Mouse (Mus musculus) heart, postnatal 0 days (tissue): ENCODE measurements at regions not wholly inside any gene's neighbourhood (a gene's known extent, or its start where the extent isn't known, plus 50 kb on each side); places are given as distances from the start of the nearest gene placed in this dataset.

Experiments
- ATAC-seq: fragments of 200-750 bp; cut with Nextera tagmentation; 2 replicates; pipeline ENCODE4 v1.8.0; 2017; ENCODE audit warnings: low read depth, moderate number of reproducible peaks, moderate library complexity; ENCODE audit not compliant: insufficient read depth
- DNase-seq: peaks from one replicate; pipeline ENCODE4 v3.0.0-alpha.2; 2016; ENCODE audit warnings: low spot score
- H3K27ac ChIP-seq: fragments of 300-500 bp; sonication (generic); 2 replicates; pipeline ENCODE4 v1.5.1; 2014; ENCODE audit warnings: low read depth, mild to moderate bottlenecking
- H3K27me3 ChIP-seq: fragments of 300-500 bp; sonication (generic); 2 replicates; pipeline ENCODE4 v1.6.1; 2014; ENCODE audit warnings: low read length, mixed read lengths; ENCODE audit not compliant: control insufficient read depth, insufficient read depth
- H3K36me3 ChIP-seq: fragments of 300-500 bp; sonication (generic); replicated peaks from 2 replicates; pipeline ENCODE4 v1.6.1; 2014; ENCODE audit warnings: low read length, mixed read lengths; ENCODE audit not compliant: control insufficient read depth, insufficient read depth
- H3K4me1 ChIP-seq: fragments of 300-500 bp; sonication (generic); 2 replicates; pipeline ENCODE4 v1.6.1; 2014; ENCODE audit warnings: antibody characterized with exemption; ENCODE audit not compliant: control insufficient read depth, insufficient read depth
- H3K4me2 ChIP-seq: fragments of 300-500 bp; sonication (generic); 2 replicates; pipeline ENCODE4 v1.6.1; 2014; ENCODE audit warnings: low read depth, mild to moderate bottlenecking, low read length, moderate library complexity
- H3K4me3 ChIP-seq: fragments of 300-500 bp; sonication (generic); 2 replicates; pipeline ENCODE4 v1.5.1; 2014; ENCODE audit warnings: low read depth, low read length
- H3K9ac ChIP-seq: fragments of 300-500 bp; sonication (generic); replicated peaks from 2 replicates; pipeline ENCODE4 v1.6.1; 2014; ENCODE audit warnings: low read depth, low read length, mixed read lengths
- H3K9me3 ChIP-seq: fragments of 300-500 bp; sonication (generic); replicated peaks from 2 replicates; pipeline ENCODE4 v1.6.1; 2016; ENCODE audit warnings: low read length; ENCODE audit not compliant: control insufficient read depth
- CTCF ChIP-seq: IDR thresholded peaks from 2 replicates; pipeline ENCODE4 v1.5.1; 2016; ENCODE audit warnings: antibody characterized with exemption, control low read depth, low read depth
- EP300 ChIP-seq: IDR thresholded peaks from 2 replicates; pipeline ENCODE4 v1.6.1; 2016; ENCODE audit warnings: antibody characterized with exemption, low read depth
- WGBS: fragments of 180-500 bp; shearing (Covaris S2); extraction: QIAGEN DNeasy Blood & Tissue Kit; methylation state at CpG from one replicate; pipeline ENCODE4 v1.1.7; 2014; 5-methylcytosine and 5-hydroxymethylcytosine counted together

GRCm38 (mm10) chr4:124443613-124444108, 166.9 kb downstream of the 3100002H09Rik start:
- no peak overlapping the region for H3K27ac ChIP-seq
- no peak for ATAC-seq
- WGBS: 6% methylated on average over 8 of the region's 10 CpGs

DNA sequence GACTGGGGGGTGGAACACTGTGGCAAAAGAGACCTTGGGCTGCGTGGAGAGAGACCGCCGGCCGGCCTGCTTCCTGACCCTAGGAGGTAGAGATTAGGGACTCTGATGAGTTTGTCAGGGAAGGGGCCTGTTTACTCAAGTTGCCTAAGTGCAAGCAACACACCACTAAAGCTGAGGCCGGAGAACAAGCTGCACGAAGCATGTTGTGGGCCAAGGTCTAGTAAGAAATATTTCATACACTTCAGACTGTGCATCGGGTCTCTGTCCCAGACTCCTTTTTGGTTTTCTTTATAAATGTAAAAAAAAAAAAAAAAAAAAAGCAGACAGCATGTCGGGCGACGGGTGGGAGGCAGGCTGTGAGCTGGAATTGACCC, 167.5 kb downstream of the 3100002H09Rik start:
- H3K9me3 ChIP-seq: no peaks in the 10 kb centered on the region
- H3K9ac ChIP-seq: no peak overlapping the region
- no peaks in the 10 kb centered on the region for H3K4me1 ChIP-seq
- no peak overlapping the region for H3K4me3 ChIP-seq
- 25% methylated on average over 10 of the region's 10 CpGs for WGBS
- H3K27ac ChIP-seq: no peak overlapping the region
- H3K4me2 ChIP-seq: no peak overlapping the region
- H3K27me3 ChIP-seq: peaks cover 39% of the 10 kb centered on the region
- ATAC-seq: no peak
- no peaks in the 10 kb centered on the region for H3K36me3 ChIP-seq
- no peak for TF ChIP-seq EP300
- TF ChIP-seq CTCF: no peak
- no peak for DNase-seq

More at GRCm38 (mm10) chr4:124443613-124444108, 166.9 kb downstream of the 3100002H09Rik start:
- TF ChIP-seq CTCF (no peak), EP300 (no peak)
- H3K36me3 ChIP-seq: no peaks in the 10 kb centered on the region
- no peak overlapping the region for H3K9ac ChIP-seq
- no peak overlapping the region for H3K4me3 ChIP-seq
- H3K27me3 ChIP-seq: peaks cover 39% of the 10 kb centered on the region
- no peaks in the 10 kb centered on the region for H3K4me1 ChIP-seq
- DNase-seq: no peak
- no peaks in the 10 kb centered on the region for H3K9me3 ChIP-seq
- H3K4me2 ChIP-seq: no peak overlapping the region

DNA sequence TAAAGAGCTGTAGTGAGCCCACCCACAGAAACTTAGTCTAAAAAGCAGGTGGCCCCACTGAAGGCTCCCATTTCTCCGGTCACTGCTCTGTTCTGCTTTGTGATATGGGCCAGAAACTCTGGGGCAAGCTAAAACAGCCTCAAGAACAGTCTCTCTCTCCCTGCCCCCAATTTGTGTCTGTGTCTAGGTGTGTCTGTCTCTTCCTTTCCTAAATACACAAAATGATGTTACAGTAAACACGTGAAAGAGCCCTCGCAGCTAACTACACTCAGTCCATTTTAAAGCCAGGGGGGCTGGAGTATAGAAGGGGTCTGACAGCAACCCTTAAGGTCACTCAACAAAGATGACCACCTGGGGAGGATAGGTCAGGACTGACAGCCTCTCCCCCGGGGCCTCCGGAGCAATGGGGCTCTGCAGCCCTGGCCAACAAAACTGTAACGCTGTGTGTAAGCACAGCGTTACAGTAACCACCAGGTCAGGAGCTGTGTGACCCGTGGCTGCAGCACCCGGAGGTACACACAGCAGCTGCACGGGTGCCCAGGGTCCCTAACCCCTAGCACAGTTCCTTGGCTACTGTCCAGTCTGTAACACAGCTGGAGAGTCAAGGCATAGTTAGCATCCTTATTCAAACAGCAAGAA, 168.0 kb downstream of the 3100002H09Rik start:
- ATAC-seq (no peak), DNase-seq (no peak)
- H3K4me1 ChIP-seq: no peaks in the 10 kb centered on the region
- H3K9ac ChIP-seq: no peak overlapping the region
- H3K4me3 ChIP-seq: no peak overlapping the region
- 20% methylated on average over 10 of the region's 10 CpGs for WGBS
- H3K9me3 ChIP-seq: no peaks in the 10 kb centered on the region
- TF ChIP-seq CTCF: no peak
- TF ChIP-seq EP300: no peak
- H3K4me2 ChIP-seq: no peak overlapping the region
- H3K27me3 ChIP-seq: peaks cover 39% of the 10 kb centered on the region
- H3K36me3 ChIP-seq: no peaks in the 10 kb centered on the region
- H3K27ac ChIP-seq: no peak overlapping the region

DNA sequence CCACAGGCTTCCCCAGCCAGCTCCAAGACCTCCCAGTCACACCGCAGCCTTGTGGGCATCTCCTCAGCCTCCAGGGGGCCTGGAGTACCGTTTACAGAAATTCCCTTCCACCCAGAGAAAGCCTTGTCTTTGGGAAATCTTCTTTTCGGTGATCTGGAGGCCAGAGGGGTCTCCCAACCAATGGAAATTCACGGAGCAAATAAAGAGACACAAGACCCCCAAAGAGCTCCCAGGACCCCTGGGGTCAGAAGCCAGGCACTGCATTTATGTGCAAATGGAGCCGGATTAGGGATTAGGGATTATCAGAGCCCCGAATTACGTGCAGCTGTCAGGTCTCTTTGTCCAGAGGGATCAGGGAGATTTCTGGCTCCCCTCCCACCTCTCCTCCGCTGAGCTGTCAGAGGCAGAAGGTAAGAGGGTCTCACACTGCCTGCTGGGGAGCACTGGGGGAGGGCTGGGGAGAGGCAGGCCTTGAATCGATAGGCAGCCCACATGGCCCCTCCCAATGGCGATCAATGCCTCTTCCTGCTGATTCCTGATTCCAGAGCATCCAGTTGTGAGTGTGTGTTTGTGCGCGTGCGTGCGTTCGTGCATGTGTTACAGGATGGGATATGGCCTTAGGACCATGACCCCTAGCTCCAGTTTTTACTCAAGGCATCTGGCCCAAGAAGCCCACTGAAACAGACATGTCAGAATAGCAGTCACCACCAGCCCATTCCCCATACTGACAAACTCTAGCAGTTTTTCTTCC, 168.7 kb downstream of the 3100002H09Rik start:
- Histone ChIP-seq H3K27me3 (peaks cover 39% of the 10 kb centered on the region), H3K4me1 (no peaks in the 10 kb centered on the region), H3K27ac (no peak overlapping the region), H3K9me3 (no peaks in the 10 kb centered on the region), H3K4me3 (no peak overlapping the region), H3K36me3 (no peaks in the 10 kb centered on the region), H3K4me2 (no peak overlapping the region), H3K9ac (no peak overlapping the region)
- DNase-seq (no peak), ATAC-seq (no peak)
- TF ChIP-seq EP300 (no peak), CTCF (no peak)
- 19% methylated on average over 15 of the region's 15 CpGs for WGBS

DNA sequence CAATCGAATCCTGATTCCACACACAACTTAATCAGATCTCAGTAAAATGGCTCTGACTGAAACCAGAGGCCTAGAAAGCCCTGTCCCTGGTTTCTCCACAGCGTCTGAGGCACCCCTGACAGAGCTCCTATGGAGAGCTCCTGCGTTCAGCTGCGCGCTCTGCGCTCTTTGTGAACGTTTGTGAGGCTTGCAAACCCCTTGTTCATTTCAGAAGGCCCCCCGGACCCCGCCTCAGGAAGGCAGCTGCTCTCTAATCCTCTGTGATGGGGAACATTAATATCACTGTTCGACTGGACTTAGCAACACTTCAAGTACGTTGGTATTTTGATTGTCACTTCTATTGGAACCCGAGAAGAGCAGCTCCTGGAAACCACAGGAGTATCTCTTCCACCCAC, 175.6 kb downstream of the 3100002H09Rik start:
- Histone ChIP-seq H3K9ac (no peak overlapping the region), H3K4me2 (no peak overlapping the region), H3K4me3 (no peak overlapping the region), H3K27me3 (0 out of 2 replicates have a peak, but pooled peaks cover 7% of the 10 kb centered on the region), H3K4me1 (peaks cover 8% of the 10 kb centered on the region; the same call in 1 of the 2 replicates), H3K27ac (peak overlapping the region; percentile 34; the same call in 1 of the 2 replicates), H3K36me3 (no peaks in the 10 kb centered on the region), H3K9me3 (no peaks in the 10 kb centered on the region)
- DNase-seq (no peak), ATAC-seq (no peak)
- TF ChIP-seq CTCF (no peak), EP300 (no peak)
- WGBS: 52% methylated on average over 12 of the region's 12 CpGs
